Mouse (Mus musculus): ENCODE results near the gene Dnm3. TPM values are rescaled to one million over a fixed set of nuclear protein-coding genes. Genes with fewer than 3 reads are reported as not detected.

Dnm3 gene
- polyA plus RNA-seq, 1 experiment, result 0.43 TPM

GRCm38 (mm10) chr1:162072917-162073578 lies 404.8 kb downstream of the Dnm3 start:
- Histone ChIP-seq H3K27me3 (ENCODE audit: control insufficient read depth, insufficient read depth, low read length) (no peaks in the 10 kb centered on the region), H3K27ac (ENCODE audit: insufficient read depth, low read length) (no peak overlapping the region), H3K36me3 (ENCODE audit: control insufficient read depth, insufficient read depth, low read length) (no peaks in the 10 kb centered on the region), H3K4me3 (ENCODE audit: extremely low read depth, insufficient read depth, insufficient read length) (no peak overlapping the region), H3K4me1 (ENCODE audit: control insufficient read depth, insufficient read depth, insufficient read length) (no peaks in the 10 kb centered on the region)
- TF ChIP-seq CTCF (IDR thresholded peaks at IDR 0.05; ENCODE audit: extremely low read depth, insufficient read depth, insufficient read length, insufficient replicate concordance), result no peak
- no peak for TF ChIP-seq POLR2A (IDR thresholded peaks at IDR 0.05; ENCODE audit: low read depth, low read length)
- WGBS, result 90% methylated on average over 7 of the region's 7 CpGs
- no peak for DNase-seq (ENCODE audit: low read depth in 1 of 2, low spot score in 2 of 2)

GRCm38 (mm10) chr1:162053608-162054007 lies 424.2 kb downstream of the Dnm3 start:
- no peak overlapping the region for H3K4me3 ChIP-seq (ENCODE audit: extremely low read depth, insufficient read depth, insufficient read length)
- no peak for DNase-seq (ENCODE audit: low read depth in 1 of 2, low spot score in 2 of 2)
- no peaks in the 10 kb centered on the region for H3K27me3 ChIP-seq (ENCODE audit: control insufficient read depth, insufficient read depth, low read length)
- H3K27ac ChIP-seq (ENCODE audit: insufficient read depth, low read length), result no peak overlapping the region
- no peaks in the 10 kb centered on the region for H3K4me1 ChIP-seq (ENCODE audit: control insufficient read depth, insufficient read depth, insufficient read length)
- H3K36me3 ChIP-seq (ENCODE audit: control insufficient read depth, insufficient read depth, low read length), result no peaks in the 10 kb centered on the region
- 88% methylated on average over 6 of the region's 6 CpGs for WGBS
- TF ChIP-seq CTCF (IDR thresholded peaks at IDR 0.05; ENCODE audit: extremely low read depth, insufficient read depth, insufficient read length, insufficient replicate concordance), result no peak
- TF ChIP-seq POLR2A (IDR thresholded peaks at IDR 0.05; ENCODE audit: low read depth, low read length), result no peak

GRCm38 (mm10) chr1:162053186-162053585 lies 424.6 kb downstream of the Dnm3 start:
- Histone ChIP-seq H3K4me1 (ENCODE audit: control insufficient read depth, insufficient read depth, insufficient read length) (no peaks in the 10 kb centered on the region), H3K36me3 (ENCODE audit: control insufficient read depth, insufficient read depth, low read length) (no peaks in the 10 kb centered on the region), H3K4me3 (ENCODE audit: extremely low read depth, insufficient read depth, insufficient read length) (no peak overlapping the region), H3K27me3 (ENCODE audit: control insufficient read depth, insufficient read depth, low read length) (no peaks in the 10 kb centered on the region), H3K27ac (ENCODE audit: insufficient read depth, low read length) (no peak overlapping the region)
- TF ChIP-seq CTCF (IDR thresholded peaks at IDR 0.05; ENCODE audit: extremely low read depth, insufficient read depth, insufficient read length, insufficient replicate concordance), result no peak
- TF ChIP-seq POLR2A (IDR thresholded peaks at IDR 0.05; ENCODE audit: low read depth, low read length), result no peak
- no peak for DNase-seq (ENCODE audit: low read depth in 1 of 2, low spot score in 2 of 2)
- WGBS, result 83% methylated on average over 7 of the region's 7 CpGs

GRCm38 (mm10) chr1:162052755-162053154 lies 425.1 kb downstream of the Dnm3 start:
- H3K27me3 ChIP-seq (ENCODE audit: control insufficient read depth, insufficient read depth, low read length), result no peaks in the 10 kb centered on the region
- 98% methylated on average over 6 of the region's 6 CpGs for WGBS
- TF ChIP-seq CTCF (IDR thresholded peaks at IDR 0.05; ENCODE audit: extremely low read depth, insufficient read depth, insufficient read length, insufficient replicate concordance), result no peak
- no peak for TF ChIP-seq POLR2A (IDR thresholded peaks at IDR 0.05; ENCODE audit: low read depth, low read length)
- DNase-seq (ENCODE audit: low read depth in 1 of 2, low spot score in 2 of 2), result no peak
- no peaks in the 10 kb centered on the region for H3K36me3 ChIP-seq (ENCODE audit: control insufficient read depth, insufficient read depth, low read length)
- no peak overlapping the region for H3K4me3 ChIP-seq (ENCODE audit: extremely low read depth, insufficient read depth, insufficient read length)
- H3K4me1 ChIP-seq (ENCODE audit: control insufficient read depth, insufficient read depth, insufficient read length), result no peaks in the 10 kb centered on the region
- no peak overlapping the region for H3K27ac ChIP-seq (ENCODE audit: insufficient read depth, low read length)

GRCm38 (mm10) chr1:162052138-162052537 lies 425.7 kb downstream of the Dnm3 start:
- TF ChIP-seq POLR2A (IDR thresholded peaks at IDR 0.05; ENCODE audit: low read depth, low read length) (no peak), CTCF (IDR thresholded peaks at IDR 0.05; ENCODE audit: extremely low read depth, insufficient read depth, insufficient read length, insufficient replicate concordance) (no peak)
- H3K36me3 ChIP-seq (ENCODE audit: control insufficient read depth, insufficient read depth, low read length), result no peaks in the 10 kb centered on the region
- H3K27me3 ChIP-seq (ENCODE audit: control insufficient read depth, insufficient read depth, low read length), result no peaks in the 10 kb centered on the region
- H3K4me1 ChIP-seq (ENCODE audit: control insufficient read depth, insufficient read depth, insufficient read length), result no peaks in the 10 kb centered on the region
- DNase-seq (ENCODE audit: low read depth in 1 of 2, low spot score in 2 of 2), result no peak
- H3K27ac ChIP-seq (ENCODE audit: insufficient read depth, low read length), result no peak overlapping the region
- H3K4me3 ChIP-seq (ENCODE audit: extremely low read depth, insufficient read depth, insufficient read length), result no peak overlapping the region
- WGBS, result 89% methylated on average over 7 of the region's 7 CpGs

GRCm38 (mm10) chr1:162051710-162052109 lies 426.1 kb downstream of the Dnm3 start:
- Histone ChIP-seq H3K4me3 (ENCODE audit: extremely low read depth, insufficient read depth, insufficient read length) (no peak overlapping the region), H3K4me1 (ENCODE audit: control insufficient read depth, insufficient read depth, insufficient read length) (no peaks in the 10 kb centered on the region), H3K36me3 (ENCODE audit: control insufficient read depth, insufficient read depth, low read length) (no peaks in the 10 kb centered on the region), H3K27me3 (ENCODE audit: control insufficient read depth, insufficient read depth, low read length) (no peaks in the 10 kb centered on the region), H3K27ac (ENCODE audit: insufficient read depth, low read length) (no peak overlapping the region)
- TF ChIP-seq POLR2A (IDR thresholded peaks at IDR 0.05; ENCODE audit: low read depth, low read length) (no peak), CTCF (IDR thresholded peaks at IDR 0.05; ENCODE audit: extremely low read depth, insufficient read depth, insufficient read length, insufficient replicate concordance) (no peak)
- 59% methylated on average over 4 of the region's 4 CpGs for WGBS
- no peak for DNase-seq (ENCODE audit: low read depth in 1 of 2, low spot score in 2 of 2)

GRCm38 (mm10) chr1:162047673-162048072 lies 430.2 kb downstream of the Dnm3 start:
- H3K27me3 ChIP-seq (ENCODE audit: control insufficient read depth, insufficient read depth, low read length), result no peaks in the 10 kb centered on the region
- WGBS, result 89% methylated on average over 7 of the region's 7 CpGs

More at GRCm38 (mm10) chr1:162047673-162048072, 430.2 kb downstream of the Dnm3 start:
- Histone ChIP-seq H3K4me1 (ENCODE audit: control insufficient read depth, insufficient read depth, insufficient read length) (peaks cover 2% of the 10 kb centered on the region; the same call in 1 of the 2 replicates), H3K4me3 (ENCODE audit: extremely low read depth, insufficient read depth, insufficient read length) (no peak overlapping the region), H3K27ac (ENCODE audit: insufficient read depth, low read length) (no peak overlapping the region), H3K36me3 (ENCODE audit: control insufficient read depth, insufficient read depth, low read length) (no peaks in the 10 kb centered on the region)
- TF ChIP-seq CTCF (IDR thresholded peaks at IDR 0.05; ENCODE audit: extremely low read depth, insufficient read depth, insufficient read length, insufficient replicate concordance), result no peak
- no peak for TF ChIP-seq POLR2A (IDR thresholded peaks at IDR 0.05; ENCODE audit: low read depth, low read length)
- no peak for DNase-seq (ENCODE audit: low read depth in 1 of 2, low spot score in 2 of 2)
